Mouse (Mus musculus): ENCODE measurements around the gene Hnrnpd. TPM values are rescaled to one million over a fixed set of nuclear protein-coding genes. Genes with fewer than 3 reads are reported as not detected.

Hnrnpd gene
- polyA plus RNA-seq, 1 experiment from 2014 or later: 189 TPM

Other genes starting within 250 kb of the Hnrnpd start
- gene Rasgef1b, start 249.9 kb downstream of the Hnrnpd start, polyA plus RNA-seq (2015; fragmentation: Nextera tagmentation; extraction: Ambion mirVana): 62.1 and 81.3 TPM in 2 replicates
- 0.62 and 0.86 TPM in 2 replicates for gene Vamp9, start 72.7 kb downstream of the Hnrnpd start, polyA plus RNA-seq (2015; fragmentation: Nextera tagmentation; extraction: Ambion mirVana)
- gene 4930524J08Rik, start 123 bp upstream of the Hnrnpd start, polyA plus RNA-seq (2015; fragmentation: Nextera tagmentation; extraction: Ambion mirVana): 3.1 and 3.4 TPM in 2 replicates
- gene Hnrnpdl, start 60.7 kb upstream of the Hnrnpd start, polyA plus RNA-seq (2015; fragmentation: Nextera tagmentation; extraction: Ambion mirVana): 260 and 282 TPM in 2 replicates
- gene Enoph1, start 61.0 kb upstream of the Hnrnpd start, polyA plus RNA-seq (2015; fragmentation: Nextera tagmentation; extraction: Ambion mirVana): 47.8 and 49.2 TPM in 2 replicates
- 12.7 and 14.0 TPM in 2 replicates for gene Tmem150c, start 180.9 kb upstream of the Hnrnpd start, polyA plus RNA-seq (2015; fragmentation: Nextera tagmentation; extraction: Ambion mirVana)

Measured in forebrain, embryonic 13.5 days (tissue).